Mouse (Mus musculus): Measurements from ENCODE around the gene Galntl6.
A peak's percentile ranks its signal among the peaks of the same experiment; 100 is the strongest.

Galntl6 gene

DNA sequence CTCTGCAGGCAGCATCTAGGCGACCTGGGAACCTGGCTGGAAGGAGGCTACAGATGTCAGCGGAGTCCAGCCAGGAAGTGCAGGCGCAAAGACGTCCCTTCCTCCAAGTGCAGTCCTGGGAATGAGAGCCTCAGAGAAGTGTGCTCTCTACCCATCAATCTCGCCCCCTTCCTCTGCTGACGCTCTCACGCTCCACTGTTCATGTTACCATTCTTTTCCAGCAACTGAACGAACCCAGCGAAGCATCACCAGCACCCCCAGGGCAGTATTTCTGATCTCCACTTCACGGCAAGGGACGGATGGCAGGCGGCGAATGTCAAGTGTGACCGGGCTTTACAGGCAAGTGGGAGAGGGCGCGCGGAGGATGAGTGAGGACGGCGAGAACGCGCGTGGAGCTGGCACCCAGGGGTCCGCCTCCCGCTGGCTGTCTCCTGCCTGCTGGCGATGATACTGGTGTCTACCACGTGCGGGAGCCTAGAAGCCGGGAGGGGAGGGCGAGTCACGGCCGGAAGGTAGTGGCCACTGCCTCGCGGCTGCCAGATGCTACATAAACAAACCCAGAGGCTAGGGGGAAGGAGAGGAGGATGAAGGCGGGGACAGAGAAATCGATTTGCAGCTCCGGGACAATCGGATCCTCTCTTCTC, at the start of gene Galntl6:
Gene Galntl6, minus strand, starts transcription at position 445 of the 644 bp plus-strand sequence.
- DNase-seq = peak; percentile 68

DNA sequence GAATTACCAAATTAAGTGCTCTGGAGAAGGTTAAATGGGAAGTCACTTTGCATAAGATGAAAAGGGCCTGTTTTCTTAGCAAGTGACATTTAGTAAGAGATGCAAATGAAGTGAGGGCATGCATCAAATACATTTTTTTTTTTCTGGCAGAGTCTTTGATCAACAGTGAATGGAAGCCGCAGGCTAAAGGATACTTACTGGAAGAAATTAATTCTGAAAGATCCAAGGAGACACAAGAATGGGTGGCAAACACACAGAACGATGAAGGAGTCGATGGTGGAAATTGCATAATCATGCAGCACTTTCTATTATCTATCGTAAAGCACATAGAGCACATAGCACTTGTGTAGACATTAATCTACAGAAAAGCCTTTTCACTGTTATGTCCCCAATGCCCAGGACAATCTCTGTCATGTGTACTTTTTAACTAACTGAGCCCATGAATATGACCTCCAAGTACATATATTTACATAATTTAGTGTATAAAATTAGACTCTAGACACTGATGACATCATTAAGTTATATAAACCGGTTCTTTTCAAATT, 44.8 kb upstream of the Galntl6 start:
- DNase-seq = no peak

DNA sequence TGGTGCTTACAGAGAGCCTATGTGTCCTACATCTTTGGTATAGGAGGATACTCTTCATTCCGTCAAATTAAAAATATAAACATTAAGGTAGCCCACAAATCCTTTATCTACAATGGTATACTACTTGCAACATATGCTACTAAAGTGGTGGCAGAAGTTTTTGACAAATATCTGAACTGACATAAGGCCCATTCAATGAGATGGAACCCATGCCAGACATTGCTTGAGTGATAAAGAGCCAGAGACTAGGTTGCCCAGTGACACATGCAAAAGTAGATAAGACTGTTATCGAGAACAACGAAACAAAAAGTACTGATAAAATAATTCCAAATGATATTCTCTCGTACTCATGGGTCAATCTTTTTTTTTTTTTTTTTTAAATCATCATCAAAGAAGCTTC, 31.3 kb upstream of the Galntl6 start:
- no peak for DNase-seq

- DNase-seq = no peak
Observed at GRCm38 (mm10) chr8:58931066-58931465, 18.6 kb upstream of the Galntl6 start.

- DNase-seq = no peak
Observed at GRCm38 (mm10) chr8:58915142-58915541, 2.7 kb upstream of the Galntl6 start.

- no peak for DNase-seq
Observed at GRCm38 (mm10) chr8:58913640-58913968, 1.2 kb upstream of the Galntl6 start.

DNA sequence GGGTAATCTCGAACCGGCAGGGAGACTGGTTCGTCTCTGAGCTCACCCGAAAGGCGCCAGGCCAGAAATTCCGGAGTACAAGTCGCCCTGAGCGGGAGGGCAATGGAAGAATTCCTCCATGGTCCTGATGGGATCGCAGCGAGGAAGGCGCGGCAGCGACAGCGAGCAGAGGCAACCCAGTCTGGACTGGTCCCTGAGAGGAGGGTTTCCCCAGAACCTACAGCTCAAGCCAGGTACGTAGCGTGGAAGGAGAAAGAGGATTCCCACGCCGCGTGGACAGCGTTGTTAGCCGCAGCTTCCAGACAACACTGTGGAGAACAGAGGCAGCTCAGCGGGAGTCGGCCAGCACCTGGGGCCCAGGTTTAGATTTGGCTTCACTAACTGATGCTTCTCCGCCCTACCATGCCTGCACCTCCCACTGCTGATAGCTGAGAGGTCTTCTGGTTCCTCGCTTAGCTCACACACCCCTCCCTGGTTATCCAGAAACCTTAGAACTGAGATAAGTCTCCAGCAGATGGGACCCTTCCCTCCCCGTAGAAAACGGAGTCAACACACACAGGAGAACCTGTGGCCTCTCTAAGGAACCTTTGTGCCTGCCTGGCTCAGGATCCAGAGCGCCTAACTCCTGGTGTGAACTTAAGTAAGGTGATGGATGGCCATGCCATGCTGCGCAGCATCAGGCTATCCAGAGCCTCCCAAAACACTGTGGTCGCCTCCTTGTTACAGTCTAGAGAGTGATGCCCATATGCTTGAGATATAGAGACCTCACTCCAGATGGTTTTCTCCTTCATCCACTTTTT, 600 bp upstream of the Galntl6 start:
- peak; percentile 44 for DNase-seq

DNA sequence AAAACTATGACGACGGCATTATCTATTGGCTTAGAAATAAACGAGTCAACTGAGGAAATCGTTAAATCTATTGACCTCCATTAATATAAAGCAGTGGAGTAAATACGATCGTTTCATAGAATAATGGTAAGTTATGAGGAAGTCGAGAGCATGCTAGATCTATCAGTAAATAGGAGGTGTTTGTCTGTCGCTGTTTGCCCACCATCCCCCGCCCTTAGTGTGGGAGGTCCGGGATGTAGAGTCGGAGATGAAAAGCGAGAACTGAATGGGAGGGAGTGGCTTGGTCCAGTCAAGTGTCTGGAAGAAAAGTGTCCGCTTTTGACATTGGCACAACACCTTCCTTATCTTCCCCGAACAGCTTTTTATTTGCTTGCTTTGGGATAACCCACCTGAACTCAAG, 763 bp downstream of the Galntl6 start, which contains the start of gene BC030500:
Gene BC030500, plus strand, starts transcription at position 79 of the 400 bp plus-strand sequence.
- no peak for DNase-seq

DNA sequence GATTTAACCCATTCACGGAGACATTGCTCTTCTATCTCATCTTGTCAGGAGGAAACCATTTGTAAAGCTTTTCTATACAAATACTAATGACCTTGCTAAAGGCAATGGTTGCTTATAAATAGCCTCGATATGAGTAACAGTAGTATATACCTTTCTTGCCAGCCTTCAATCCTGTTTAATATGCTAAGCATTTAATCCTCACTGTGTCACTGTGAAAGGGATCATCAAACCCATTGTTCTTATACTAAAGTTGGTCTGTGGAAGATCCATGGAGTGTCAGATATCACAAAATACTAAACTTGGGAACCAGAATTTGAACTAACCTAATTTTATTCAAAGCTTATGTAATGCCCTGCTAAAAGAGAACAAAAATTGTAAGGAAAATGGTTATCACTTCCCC, 8.0 kb downstream of the Galntl6 start:
- no peak for DNase-seq

GRCm38 (mm10) chr8:58895960-58896359, 16.5 kb downstream of the Galntl6 start:
- no peak for DNase-seq

- DNase-seq = no peak
Observed at GRCm38 (mm10) chr8:58890591-58890990, 21.8 kb downstream of the Galntl6 start.

- DNase-seq = no peak
Observed at GRCm38 (mm10) chr8:58886405-58886804, 26.0 kb downstream of the Galntl6 start.

DNA sequence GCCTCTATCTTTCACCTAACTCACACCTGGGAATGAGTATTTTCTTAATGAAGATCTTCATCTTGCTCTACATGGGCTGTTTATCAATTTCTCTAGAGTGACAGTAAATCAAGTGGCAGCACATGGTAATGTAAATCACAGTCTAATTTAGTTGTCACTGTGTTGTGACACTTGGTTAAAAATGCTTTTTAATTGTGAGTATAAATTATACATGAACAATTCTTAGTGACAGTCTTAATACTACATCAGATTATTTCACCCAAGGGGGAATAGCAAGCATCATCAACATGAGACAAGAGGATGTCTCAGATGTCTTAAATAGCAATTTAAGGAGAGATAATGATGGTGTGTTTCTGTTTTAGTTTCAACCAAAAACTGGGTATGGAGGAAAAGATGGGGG, 88.1 kb downstream of the Galntl6 start:
- no peak for DNase-seq

DNA sequence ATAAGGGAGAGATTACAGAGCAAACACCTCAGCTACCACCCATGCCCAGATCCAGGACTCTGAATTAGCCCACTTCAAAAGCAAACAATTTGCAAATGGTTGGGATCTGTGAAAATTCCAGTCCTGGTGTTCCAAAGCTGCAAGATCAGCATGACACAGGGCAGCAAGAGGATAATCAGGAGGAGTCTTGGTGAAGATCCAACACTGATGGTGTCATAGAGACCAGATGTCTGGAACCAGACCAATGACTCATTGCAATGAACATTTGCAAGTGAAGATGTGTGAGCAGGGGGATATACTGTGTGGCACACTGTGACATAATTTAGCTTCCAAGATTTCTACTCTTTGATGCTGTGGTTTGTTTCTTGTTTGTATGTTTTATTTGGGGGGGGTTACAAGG, 107.2 kb downstream of the Galntl6 start:
- peak; percentile 14 for DNase-seq

DNA sequence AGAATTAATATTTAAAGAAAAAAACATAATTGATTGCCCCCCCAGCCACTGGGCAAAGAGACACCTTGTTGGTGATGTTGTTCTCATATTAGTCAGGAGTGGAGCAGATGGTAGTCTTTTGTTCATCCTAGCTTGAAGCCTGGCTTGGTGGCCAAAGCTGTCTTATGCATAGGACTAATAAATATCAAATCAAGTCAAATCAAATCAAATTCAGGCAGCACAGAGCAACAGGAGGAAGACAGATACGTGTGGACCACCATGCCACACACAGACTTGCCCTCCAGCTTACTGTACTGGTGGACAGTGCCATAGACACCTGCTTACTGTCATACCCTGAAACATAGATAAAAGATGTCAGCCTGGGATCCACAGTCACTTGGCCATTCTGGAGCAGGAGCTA, 110.6 kb downstream of the Galntl6 start:
- no peak for DNase-seq

GRCm38 (mm10) chr8:58753769-58754168, 158.7 kb downstream of the Galntl6 start:
- no peak for DNase-seq

DNA sequence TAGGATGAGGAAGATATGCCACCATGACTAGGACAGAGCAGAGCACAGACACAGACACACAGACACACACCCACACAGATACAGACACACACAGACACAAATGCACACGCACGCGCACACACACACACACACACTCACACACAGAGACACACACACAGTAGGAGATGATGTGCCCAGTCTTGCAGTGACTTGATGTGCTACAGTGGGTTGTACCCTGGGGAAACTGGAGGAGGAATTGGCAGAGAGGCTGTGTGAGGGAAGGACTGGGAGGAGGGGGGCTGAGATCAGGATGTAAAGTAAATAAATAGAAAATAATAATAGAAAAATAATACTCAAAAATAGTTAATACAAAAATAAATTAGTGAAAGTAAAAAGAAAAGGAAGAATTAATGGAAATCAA, 174.5 kb downstream of the Galntl6 start:
- DNase-seq = no peak

DNA sequence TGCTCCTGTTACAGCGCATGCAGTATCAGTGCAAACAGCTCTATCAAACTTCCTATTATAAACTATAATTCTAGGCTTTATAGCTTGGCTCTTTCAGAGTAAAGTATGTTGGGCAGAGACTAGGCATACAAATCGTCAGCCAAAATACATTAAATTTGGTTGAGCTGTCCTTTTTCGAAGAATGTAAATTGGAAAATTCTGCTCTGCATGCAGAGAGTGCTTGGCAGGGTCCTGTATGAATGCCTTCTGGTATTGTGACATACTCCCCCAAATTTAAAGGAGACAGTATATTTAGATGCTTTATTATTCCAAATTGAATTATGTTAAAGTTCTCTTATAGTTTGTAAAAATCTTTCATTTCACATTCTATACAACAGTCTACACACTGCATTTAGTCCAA, 220.7 kb downstream of the Galntl6 start:
- no peak for DNase-seq

GRCm38 (mm10) chr8:58677847-58678450, 234.5 kb downstream of the Galntl6 start:
- no peak for DNase-seq

GRCm38 (mm10) chr8:58669075-58669474, 243.4 kb downstream of the Galntl6 start:
- DNase-seq = no peak

GRCm38 (mm10) chr8:58660019-58660418, 252.4 kb downstream of the Galntl6 start:
- DNase-seq = no peak

DNA sequence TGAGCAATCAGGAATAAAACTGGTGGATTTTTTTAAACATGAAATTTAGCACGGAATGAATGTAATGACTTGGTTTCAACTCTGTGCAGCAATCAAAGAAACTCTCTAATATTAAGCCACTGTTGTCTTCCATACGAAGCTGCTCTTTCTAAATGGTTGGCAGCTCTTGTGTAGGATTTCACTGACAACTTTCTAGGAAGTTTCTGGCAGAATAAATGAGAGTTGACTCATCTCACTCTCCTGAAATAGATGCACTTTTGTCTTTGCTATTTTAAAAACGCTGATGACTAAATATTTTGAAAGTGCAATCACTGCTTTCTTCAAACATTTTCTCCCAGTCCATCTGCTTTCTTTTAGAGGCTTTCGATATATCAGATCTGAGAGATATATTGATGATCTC, 256.8 kb downstream of the Galntl6 start:
- DNase-seq = no peak

DNA sequence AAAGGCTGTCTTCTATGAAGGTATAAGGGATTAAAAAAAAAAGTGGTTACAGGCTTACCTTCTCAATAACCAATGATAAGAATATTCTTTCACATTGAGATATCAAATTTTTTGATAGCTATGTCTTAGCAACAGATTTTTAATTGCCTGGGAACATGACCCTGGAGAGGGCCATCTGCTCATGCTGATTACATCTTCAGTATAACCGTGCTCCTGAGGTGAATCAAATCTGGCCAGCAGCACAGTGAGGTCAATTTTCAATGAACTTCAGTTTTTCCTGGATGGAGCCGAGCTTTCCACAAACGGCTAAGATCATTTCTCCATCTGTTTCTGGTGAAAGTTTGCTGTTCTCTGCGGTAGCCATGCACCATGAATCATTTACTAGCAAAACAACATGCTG, 306.0 kb downstream of the Galntl6 start:
- DNase-seq = no peak

GRCm38 (mm10) chr8:58604751-58605150, 307.7 kb downstream of the Galntl6 start:
- no peak for DNase-seq
